15 mouse cellular contexts compared by ENCODE assay signal in genomic region chr13:51379596-51379995, GRCm38 (mm10). TPM values are rescaled to one million over a fixed set of nuclear protein-coding genes. Genes with fewer than 3 reads are reported as not detected.
DNase-seq lines count a peak whose midpoint lies in the region; ATAC-seq and TF ChIP-seq lines count a peak whose summit lies in the region.
"Had no signal": no experiment of that assay in that cellular context is flagged by ENCODE, and none has a peak within 500 bp of the region (broad histone marks: within the 10 kb centered on the region; RNA-seq: fewer than 3 reads in every experiment).

No protein-coding gene starts in this region.

- WGBS in heart, embryonic 15.5 days = 19% methylated on average over 6 of the region's 6 CpGs
- WGBS in lung, adult 2 months = 44% methylated on average over 6 of the region's 6 CpGs
- WGBS in limb, embryonic 15.5 days = 29% methylated on average over 6 of the region's 6 CpGs

- DNase-seq in heart, adult 11 months = no peak
- DNase-seq in lung, postnatal 10 days = peak; percentile 16
- DNase-seq in lung, adult 2 months = no peak
- peak; percentile 83 for DNase-seq in embryo, embryonic 9.5 days (ENCODE audit: extremely low spot score)
- DNase-seq in right cerebral cortex, postnatal 4 days = no peak
- no peak for DNase-seq in cerebellum, adult 9-11 months
- DNase-seq: adrenal gland, postnatal 25 days; cerebellum, adult 9-10 months had no signal

- no peak overlapping the region for H3K9ac ChIP-seq in heart, embryonic 15.5 days
- H3K9ac ChIP-seq in limb, embryonic 15.5 days = no peak overlapping the region
- H3K9ac ChIP-seq: hindbrain, embryonic 15.5 days; lung, embryonic 15.5 days had no signal

- peaks cover 29% of the 10 kb centered on the region for H3K4me1 ChIP-seq in heart, embryonic 15.5 days (replicated peaks)
- no peaks in the 10 kb centered on the region; the same call in 1 of the 2 replicates for H3K4me1 ChIP-seq in lung, adult 2 months (ENCODE audit: control insufficient read depth, insufficient read depth, low read length)
- H3K4me1 ChIP-seq in limb, embryonic 15.5 days = peaks cover 14% of the 10 kb centered on the region

- H3K4me2 ChIP-seq in heart, embryonic 15.5 days = peak overlapping the region; percentile 14; the same call in 1 of the 2 replicates
- no peak overlapping the region for H3K4me2 ChIP-seq in limb, embryonic 15.5 days
- H3K4me2 ChIP-seq: hindbrain, embryonic 15.5 days; lung, embryonic 15.5 days had no signal

- peak overlapping the region; percentile 84 for H3K27ac ChIP-seq in heart, embryonic 15.5 days
- 0 out of 2 replicates have a peak overlapping the region, but pooled peaks have one; percentile 3 for H3K27ac ChIP-seq in limb, embryonic 15.5 days
- H3K27ac ChIP-seq: hindbrain, embryonic 15.5 days; left cerebral cortex, adult 2 months had no signal

- TF ChIP-seq POLR2A in lung, adult 2 months (IDR thresholded peaks at IDR 0.05; ENCODE audit: borderline replicate concordance, extremely low read depth, low read depth, low read length) = no peak

- no peak for TF ChIP-seq CTCF in lung, adult 2 months (IDR thresholded peaks at IDR 0.05; ENCODE audit: insufficient read depth, low read length)

- H3K4me3 ChIP-seq in heart, embryonic 15.5 days = no peak overlapping the region
- no peak overlapping the region for H3K4me3 ChIP-seq in lung, adult 2 months (replicated peaks; ENCODE audit: extremely low read depth, low read depth, low read length)
- no peak overlapping the region for H3K4me3 ChIP-seq in limb, embryonic 15.5 days
- H3K4me3 ChIP-seq: hindbrain, embryonic 15.5 days; left cerebral cortex, adult 2 months; lung, embryonic 15.5 days had no signal

- no peaks in the 10 kb centered on the region for H3K27me3 ChIP-seq in heart, embryonic 15.5 days
- no peaks in the 10 kb centered on the region for H3K27me3 ChIP-seq in limb, embryonic 15.5 days
- H3K27me3 ChIP-seq: CH12.LX; hindbrain, embryonic 15.5 days; lung, embryonic 15.5 days had no signal

- H3K9me3 ChIP-seq in heart, embryonic 15.5 days (replicated peaks) = no peaks in the 10 kb centered on the region
- H3K9me3 ChIP-seq in limb, embryonic 15.5 days = no peaks in the 10 kb centered on the region
- H3K9me3 ChIP-seq: hindbrain, embryonic 15.5 days; lung, embryonic 15.5 days had no signal

- ATAC-seq in heart, embryonic 15.5 days (replicated peaks; ENCODE audit: insufficient number of reproducible peaks, insufficient read depth, low FRiP score, low read depth) = peak; percentile 58; the same call in 1 of the 2 replicates
- no peak for ATAC-seq in limb, embryonic 15.5 days (ENCODE audit: insufficient number of reproducible peaks, low FRiP score, low TSS enrichment, low read depth)
- ATAC-seq: forebrain, embryonic 16.5 days had no signal

- no peaks in the 10 kb centered on the region for H3K36me3 ChIP-seq in heart, embryonic 15.5 days
- no peaks in the 10 kb centered on the region for H3K36me3 ChIP-seq in limb, embryonic 15.5 days
- H3K36me3 ChIP-seq: hindbrain, embryonic 15.5 days; lung, embryonic 15.5 days had no signal

RNA-seq across cellular contexts. Expression of gene S1pr3, which starts 28.8 kb away (rescaled TPM):
- polyA plus RNA-seq in heart, embryonic 15.5 days (2015; fragmentation: Nextera tagmentation; extraction: Ambion mirVana) = 18.8 and 33.9 TPM in 2 replicates
- 38.6 and 51.1 TPM in 2 replicates for polyA plus RNA-seq in lung, adult 2 months (2012; rRNA removed)
- 101 and 109 TPM in 2 replicates for polyA plus RNA-seq in limb, embryonic 15.5 days (2015; fragmentation: Nextera tagmentation; extraction: Ambion mirVana)

Comparison
In these comparisons a context has a peak if more than half of its experiments do, and no peak if none do; other contexts are left out.
1. DNase-seq: peak in lung, postnatal 10 days (single experiment) and embryo, embryonic 9.5 days (single experiment); none in heart, adult 11 months (single experiment), lung, adult 2 months (single experiment), right cerebral cortex, postnatal 4 days (single experiment) and cerebellum, adult 9-11 months (single experiment).